Mouse (Mus musculus) right cerebral cortex, postnatal 4 days (tissue): ENCODE measurements at regions not wholly inside any gene's neighbourhood (a gene's known extent, or its start where the extent isn't known, plus 50 kb on each side); places are given as distances from the start of the nearest gene placed in this dataset.

Experiments used
- DNase-seq: peaks from one replicate; pipeline ENCODE4 v3.0.0-alpha.2; 2022

- no peak for DNase-seq
Observed at GRCm38 (mm10) chr4:152920261-152920660, 442.6 kb upstream of the Kcnab2 start.

DNA sequence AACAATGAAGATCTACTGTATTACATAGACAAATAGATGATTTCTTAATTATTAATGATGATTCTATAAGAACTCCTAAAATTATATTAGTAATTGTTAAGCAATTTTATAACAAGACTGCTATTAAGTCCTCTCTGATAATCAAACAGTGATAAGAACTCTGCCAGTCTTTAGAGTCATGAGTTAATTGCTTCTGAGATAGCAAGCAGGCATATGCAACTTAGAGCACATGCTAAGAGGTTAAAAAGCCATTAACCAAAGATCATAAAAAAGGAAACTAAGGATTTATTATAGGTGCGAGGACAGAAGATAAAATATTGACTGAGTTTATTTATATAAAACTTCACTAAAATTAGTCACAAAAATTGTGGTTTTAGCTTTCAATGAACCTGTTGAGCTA, 442.2 kb upstream of the Kcnab2 start:
- no peak for DNase-seq

DNA sequence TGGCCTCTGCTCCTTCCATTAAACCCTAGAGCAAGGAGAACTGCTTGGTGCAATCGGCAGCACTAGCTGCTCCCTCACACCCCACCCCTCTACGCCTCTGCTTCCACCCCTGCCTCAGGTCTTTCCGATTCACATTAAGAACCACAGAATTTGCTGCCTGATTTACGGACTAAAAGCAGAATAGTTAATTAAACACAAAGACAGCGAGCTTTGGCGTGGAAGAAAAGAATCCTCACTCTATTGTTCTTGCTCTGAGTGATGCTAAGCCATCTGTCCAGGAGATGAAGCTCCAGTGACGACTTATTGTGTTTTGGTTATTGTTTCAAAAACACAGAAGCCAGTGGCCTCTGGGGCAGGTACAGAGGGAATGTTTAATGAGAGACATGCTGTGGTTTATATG, 438.9 kb upstream of the Kcnab2 start:
- DNase-seq, result no peak

DNA sequence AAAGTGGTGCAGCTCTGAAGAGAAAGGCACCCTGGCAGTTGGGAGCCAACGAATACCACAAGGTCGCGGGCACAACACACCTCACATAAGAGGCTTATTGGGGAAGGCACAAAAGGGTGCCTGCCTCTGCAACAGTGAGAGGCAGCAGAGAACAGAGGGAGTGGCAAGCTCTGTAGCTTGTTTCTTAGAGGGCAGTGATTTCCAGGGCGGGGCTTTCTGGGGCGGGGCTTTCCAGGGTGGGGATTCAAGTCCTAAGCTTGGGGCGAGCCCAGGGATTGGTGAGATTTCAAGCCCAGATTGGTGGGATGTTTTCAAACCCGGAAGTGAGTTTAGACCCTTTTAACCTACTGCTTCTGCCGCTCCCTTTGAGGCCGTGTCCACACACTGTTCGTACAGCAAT, 435.8 kb upstream of the Kcnab2 start:
- DNase-seq, result no peak

DNA sequence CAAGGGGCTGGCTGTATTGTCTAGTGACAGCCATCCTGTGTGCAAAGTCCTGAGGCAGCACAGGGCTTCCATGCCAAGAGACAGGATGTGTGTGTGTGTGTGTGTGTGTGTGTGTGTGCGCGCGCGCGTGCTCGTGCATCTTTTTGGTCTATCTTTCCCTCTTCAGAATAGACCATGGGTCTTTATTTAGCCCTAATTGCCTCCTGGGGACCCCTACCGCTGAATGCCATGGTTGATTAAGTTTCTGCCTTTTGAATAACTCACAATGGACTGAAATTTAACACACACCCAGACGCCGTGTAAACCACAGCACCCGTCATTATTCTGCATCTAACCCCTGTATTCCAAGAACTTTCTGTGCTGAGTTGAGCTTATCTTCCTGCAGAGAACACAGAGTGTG, 435.2 kb upstream of the Kcnab2 start:
- DNase-seq, result no peak

DNA sequence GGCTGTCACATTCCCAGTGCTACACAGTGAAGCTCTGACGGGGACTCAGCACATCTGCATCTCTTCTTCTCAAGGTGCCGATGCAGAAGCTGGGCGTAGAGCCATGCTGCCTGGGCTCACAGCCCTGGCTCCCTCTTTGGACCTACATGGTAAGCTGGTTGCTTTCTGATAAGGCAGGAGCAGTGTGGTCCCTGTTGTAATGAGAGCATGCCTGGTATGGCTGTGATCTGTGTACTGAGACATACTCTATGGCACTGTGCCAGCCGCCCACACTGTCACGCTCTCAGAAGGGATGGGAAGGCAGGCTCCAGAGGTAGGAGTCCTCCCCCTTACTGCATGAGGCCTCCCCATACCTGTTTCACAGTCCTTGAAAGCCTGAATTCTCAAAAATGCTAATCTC, 430.6 kb upstream of the Kcnab2 start:
- DNase-seq, result peak; percentile 32

GRCm38 (mm10) chr4:152902851-152903250, 425.2 kb upstream of the Kcnab2 start:
- no peak for DNase-seq

GRCm38 (mm10) chr4:152900049-152900448, 422.4 kb upstream of the Kcnab2 start:
- DNase-seq, result no peak

DNA sequence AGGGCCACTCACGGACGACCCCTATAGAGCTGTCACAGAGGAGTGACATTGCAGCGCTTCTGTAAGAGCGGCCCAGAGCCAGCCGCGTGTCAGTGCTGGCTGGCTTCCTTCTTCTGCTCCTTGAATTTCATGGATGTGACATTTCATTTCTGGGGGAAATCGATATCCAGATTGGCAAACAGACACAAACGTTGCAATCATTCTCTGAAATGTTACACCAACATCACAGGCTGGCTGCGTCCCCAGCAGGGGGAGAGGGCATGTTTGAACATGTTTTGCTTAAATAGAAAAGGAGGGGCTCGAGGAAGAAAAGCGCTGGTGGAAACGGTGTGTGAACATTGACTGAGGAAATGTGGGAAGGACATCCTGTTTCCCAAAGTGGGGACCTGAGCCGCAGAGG, 417.4 kb upstream of the Kcnab2 start:
- DNase-seq, result no peak

- no peak for DNase-seq
Observed at GRCm38 (mm10) chr4:152892997-152893396, 415.3 kb upstream of the Kcnab2 start.

DNA sequence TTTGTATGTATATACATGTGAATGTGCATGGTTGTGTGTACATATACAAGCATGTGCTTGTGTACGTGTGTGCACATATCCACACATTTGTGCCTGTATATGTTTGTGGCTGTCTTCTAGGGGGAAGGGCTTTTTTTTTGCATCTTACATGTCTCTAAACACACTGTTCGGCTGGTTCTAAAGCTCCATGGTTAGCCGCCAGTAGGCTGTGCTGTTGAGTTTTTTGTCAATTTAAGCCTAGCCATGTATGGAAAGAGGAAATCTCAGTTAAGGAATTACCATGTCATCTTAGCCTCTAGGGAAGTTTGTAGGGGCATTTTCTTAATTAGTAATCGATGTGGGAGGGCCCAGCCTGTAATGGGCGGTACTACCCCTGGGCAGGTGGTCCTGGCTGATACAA, 411.5 kb upstream of the Kcnab2 start:
- no peak for DNase-seq

GRCm38 (mm10) chr4:152888306-152888705, 410.6 kb upstream of the Kcnab2 start:
- no peak for DNase-seq

- no peak for DNase-seq
Observed at GRCm38 (mm10) chr4:152886773-152887172, 409.1 kb upstream of the Kcnab2 start.

- no peak for DNase-seq
Observed at GRCm38 (mm10) chr4:152881433-152881930, 403.8 kb upstream of the Kcnab2 start.

DNA sequence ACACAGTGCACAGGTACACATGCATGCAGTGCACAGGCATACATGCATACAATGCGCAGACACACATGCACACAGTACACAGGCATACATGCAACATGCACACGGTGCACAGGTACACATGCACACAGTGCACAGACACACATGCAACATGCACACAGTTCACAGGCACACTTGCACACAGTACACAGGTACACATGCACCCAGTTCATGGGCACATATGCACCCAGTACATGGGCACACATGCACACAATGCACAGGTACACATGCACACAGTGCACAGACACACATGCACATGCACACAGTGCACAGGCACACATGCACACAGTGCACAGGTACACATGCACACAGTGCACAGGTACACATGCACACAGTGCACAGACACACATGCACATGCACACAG, 402.7 kb upstream of the Kcnab2 start:
- DNase-seq, result no peak

DNA sequence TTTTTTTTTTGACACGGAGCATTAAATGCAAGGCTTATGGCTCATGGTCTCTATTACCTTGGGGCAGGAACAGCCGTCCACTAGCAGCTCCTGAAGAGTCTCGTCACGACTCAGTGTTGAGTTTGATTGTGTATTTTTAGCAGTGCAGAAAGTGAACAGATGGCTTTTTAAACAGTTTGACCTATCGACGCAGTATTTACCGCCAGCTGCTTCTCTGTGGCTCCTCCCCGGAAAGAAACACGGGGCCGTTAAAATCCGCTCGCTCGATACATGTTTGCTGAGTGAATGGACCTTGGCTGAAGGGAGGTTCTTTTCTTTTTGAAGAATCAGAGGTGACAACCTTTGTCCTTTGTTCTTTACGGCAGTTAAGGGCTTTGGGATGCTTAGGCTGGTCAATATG, 401.3 kb upstream of the Kcnab2 start:
- DNase-seq, result no peak

- DNase-seq, result no peak
Observed at GRCm38 (mm10) chr4:152878401-152878800, 400.7 kb upstream of the Kcnab2 start.

GRCm38 (mm10) chr4:152870046-152870445, 392.4 kb upstream of the Kcnab2 start:
- no peak for DNase-seq

GRCm38 (mm10) chr4:152865894-152866293, 388.2 kb upstream of the Kcnab2 start:
- no peak for DNase-seq

DNA sequence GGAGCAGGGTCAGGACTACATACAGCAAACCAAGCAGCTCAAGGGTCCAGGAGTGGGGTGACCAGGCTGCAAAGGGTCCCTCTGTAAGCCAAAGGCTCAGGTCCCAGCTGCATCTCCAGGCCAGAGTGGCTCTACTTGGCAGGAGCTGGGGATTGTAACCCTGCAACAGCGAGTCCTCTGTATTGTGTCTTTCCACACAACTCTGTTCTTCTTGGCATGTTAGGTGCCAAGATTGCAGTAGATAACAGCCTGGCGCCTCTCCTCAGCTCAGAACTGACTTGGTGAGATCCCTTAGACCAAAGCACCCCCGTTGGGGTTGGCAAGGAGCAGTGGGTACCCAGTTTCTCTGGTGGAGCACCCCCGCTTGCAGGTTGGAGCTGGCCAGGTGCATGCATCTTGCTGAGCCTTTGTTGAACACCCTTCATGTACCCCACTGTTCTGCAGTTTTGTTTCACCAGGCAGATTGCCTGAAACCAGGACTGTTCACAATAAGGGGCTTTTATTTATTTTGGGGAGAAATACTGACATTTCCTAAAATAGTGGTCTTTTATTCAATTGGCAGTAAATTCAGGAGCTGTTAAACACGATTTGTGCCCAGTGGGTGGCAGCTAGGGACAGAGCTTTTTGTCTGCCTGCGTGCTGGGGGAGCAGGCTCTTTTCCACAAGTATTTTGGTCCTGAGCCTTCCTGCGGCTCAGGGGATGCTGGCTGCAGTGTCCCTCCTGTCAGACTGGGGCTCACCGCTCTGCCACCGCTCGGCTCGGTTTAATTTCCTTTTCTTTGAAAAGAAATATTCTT, 385.3 kb upstream of the Kcnab2 start:
- peak; percentile 19 for DNase-seq

DNA sequence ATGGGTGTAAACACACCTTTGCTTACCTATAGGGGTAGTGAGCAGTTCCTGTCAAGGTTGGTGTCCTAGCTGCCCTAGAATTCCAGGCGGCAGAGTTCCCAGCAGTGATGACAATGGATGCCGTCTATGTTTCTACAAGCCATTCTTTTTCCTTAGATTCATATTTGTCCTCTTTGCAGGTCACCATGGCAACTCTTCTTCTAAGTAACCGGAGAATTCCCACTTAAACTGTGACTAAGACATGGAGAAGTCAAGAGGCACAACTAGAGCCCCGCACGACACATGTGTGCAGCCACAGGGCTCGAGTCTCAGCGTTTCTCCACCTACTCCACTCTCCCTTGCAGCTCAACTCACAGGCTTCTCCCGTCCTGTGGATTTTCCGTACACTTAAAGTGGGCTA, 381.5 kb upstream of the Kcnab2 start:
- DNase-seq, result no peak

DNA sequence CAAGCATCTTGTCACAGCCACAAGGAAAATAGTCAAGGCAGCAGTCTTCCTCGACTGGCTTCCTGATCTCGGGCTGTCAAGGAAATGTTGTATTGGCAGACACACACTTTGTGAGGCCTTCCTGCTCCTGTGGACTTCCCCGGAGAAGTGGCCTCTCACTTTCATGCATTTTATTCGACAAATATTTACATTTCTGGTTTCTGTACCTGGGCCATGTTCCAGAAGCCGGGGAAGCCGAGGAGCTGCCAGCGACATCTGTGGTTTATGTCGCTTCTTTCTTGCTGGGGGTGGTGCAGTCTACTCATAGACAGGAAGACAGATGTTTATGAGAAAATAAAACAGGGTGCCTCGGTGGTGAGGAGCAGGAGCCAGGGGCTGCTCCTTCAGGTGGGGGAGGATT, 372.5 kb upstream of the Kcnab2 start:
- DNase-seq, result no peak

- no peak for DNase-seq
Observed at GRCm38 (mm10) chr4:152836080-152836479, 358.4 kb upstream of the Kcnab2 start.

DNA sequence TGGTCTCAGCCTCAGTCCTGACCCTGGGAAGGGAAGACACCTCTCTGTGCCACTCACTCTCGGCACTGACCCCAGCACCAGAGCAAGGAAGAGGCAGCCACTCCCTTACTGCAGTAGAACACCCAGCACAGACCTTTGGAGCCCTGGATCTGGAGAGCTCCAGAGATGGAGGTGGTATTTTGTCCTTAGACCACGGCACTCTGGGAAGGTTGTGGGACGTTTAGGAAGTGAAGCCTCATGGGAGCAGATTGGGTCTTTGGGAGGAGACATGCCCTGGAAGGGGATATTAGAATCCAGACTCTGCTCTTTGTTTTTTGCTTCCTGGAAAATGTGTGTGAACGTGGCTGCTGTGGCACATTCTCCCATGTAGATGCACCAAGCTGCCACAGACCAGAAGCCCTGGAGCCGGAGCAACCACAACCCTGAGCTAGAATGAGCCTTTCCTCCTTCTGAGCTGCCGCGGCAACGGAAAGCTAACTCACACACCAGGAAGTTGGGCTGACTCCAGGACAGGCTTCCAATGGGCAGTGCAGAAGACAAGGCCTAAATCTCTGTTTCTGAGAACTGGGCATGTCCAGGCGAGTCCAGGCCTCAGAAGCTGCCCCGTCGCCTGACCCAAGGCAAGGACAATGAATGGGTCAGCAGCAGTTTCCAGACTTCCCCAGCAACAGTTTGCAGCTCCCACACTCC, 356.9 kb upstream of the Kcnab2 start:
- peak; percentile 25 for DNase-seq
